Mouse (Mus musculus): ENCODE data around the gene Sord. TPM values are rescaled to one million over a fixed set of nuclear protein-coding genes. Genes with fewer than 3 reads are reported as not detected.
"Not testable (repeated sequence)": the region's sequence is repeated elsewhere in the genome, so short reads cannot be mapped to it uniquely, and the experiment has no call there.

The Sord gene
- 10 to 100 TPM in 11 of 26 experiments, 1 to 10 TPM in 15; 1.6 to 24.9 (median 7.9) TPM for total RNA-seq (2018; cell fraction: chromatin; rRNA removed)
- 100 to 1,000 TPM in 11 of 26 experiments, 10 to 100 TPM in 15; 36.2 to 155 (median 70.0) TPM for total RNA-seq (2018; cell fraction: cytosol; rRNA removed)
- total RNA-seq (2018; cell fraction: nucleus; rRNA removed) = 10 to 100 TPM; 11.4 to 54.3 (median 22.7) TPM
- 37.5 to 135 TPM (median 99.9 TPM) in 3 replicates for polyA plus RNA-seq (2018)

- H3K27ac ChIP-seq = peak within 1 kb of the TSS; percentile 66
- no peaks in the 10 kb centered on the region for H3K36me3 ChIP-seq (ENCODE audit: inconsistent target)
- peak within 1 kb of the TSS; percentile 84 for H3K4me3 ChIP-seq (ENCODE audit: inconsistent target)
- under 1% methylated on average over 29 of the region's 35 CpGs for WGBS (ENCODE audit: missing documents)
- H3K79me2 ChIP-seq (ENCODE audit: inconsistent target) = peaks cover 27% of the 10 kb centered on the region; the same call in 1 of the 2 replicates
Measured at GRCm38 (mm10) chr2:122234611-122235288, at the start of gene Sord. Gene Sord (plus strand): TSS chr2:122234749.

DNA sequence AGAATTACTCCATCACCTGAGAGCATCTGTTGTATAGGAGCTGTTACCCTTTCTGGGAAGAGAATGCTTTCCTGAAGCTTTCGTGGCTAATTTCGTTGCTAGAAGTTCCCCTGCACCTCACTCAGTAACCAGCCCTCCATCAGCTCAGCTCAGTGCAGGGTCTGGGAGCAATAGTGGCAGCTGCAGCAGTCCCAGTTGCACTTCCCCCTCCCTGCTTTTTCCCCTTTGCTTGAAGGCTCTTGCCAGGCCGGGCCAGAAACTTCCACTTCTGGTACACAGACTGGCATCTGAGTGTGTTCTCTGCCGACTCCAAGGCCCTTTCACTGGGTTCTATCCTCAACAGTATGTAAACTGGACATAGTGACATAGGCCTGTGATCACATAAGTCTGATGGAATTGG lies 49.5 kb upstream of the Sord start:
- 37% methylated on average over 4 of the region's 4 CpGs for WGBS (ENCODE audit: missing documents)
- Histone ChIP-seq H3K27ac (no peak overlapping the region), H3K4me3 (ENCODE audit: inconsistent target) (no peak overlapping the region), H3K79me2 (ENCODE audit: inconsistent target) (no peaks in the 10 kb centered on the region), H3K36me3 (ENCODE audit: inconsistent target) (no peaks in the 10 kb centered on the region)

DNA sequence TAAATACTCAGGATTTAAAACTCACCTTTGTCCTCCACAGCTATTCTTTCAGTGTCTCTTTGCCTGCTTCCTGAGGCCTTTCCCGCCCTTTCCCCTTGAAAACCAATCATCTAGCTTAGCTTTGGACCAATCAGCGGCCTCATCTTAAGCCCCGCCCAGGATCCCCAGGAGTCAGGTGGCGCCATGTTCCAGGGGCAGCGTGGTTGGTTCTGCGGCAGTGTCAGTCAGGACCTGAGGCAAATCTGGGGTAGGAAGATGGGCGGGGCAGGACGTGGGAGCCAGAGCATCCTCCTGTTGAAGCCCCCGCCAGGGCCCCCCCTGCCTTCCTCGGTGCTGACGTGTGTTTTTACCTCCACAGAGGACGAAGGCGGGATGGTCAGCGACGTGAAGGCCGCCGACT lies 48.4 kb upstream of the Sord start, which contains the start of the genes Patl2 and Terb2:
TSS of gene Patl2 (minus strand) at position 84 of the 400 bp plus-strand sequence.
TSS of gene Terb2 (plus strand) at position 167 of the 400 bp plus-strand sequence.
- no peak within 1 kb of the TSS for H3K27ac ChIP-seq
- no peaks in the 10 kb centered on the region for H3K79me2 ChIP-seq (ENCODE audit: inconsistent target)
- WGBS (ENCODE audit: missing documents) = 90% methylated on average over 15 of the region's 17 CpGs
- no peak within 1 kb of the TSS for H3K4me3 ChIP-seq (ENCODE audit: inconsistent target)
- H3K36me3 ChIP-seq (ENCODE audit: inconsistent target) = no peaks in the 10 kb centered on the region

DNA sequence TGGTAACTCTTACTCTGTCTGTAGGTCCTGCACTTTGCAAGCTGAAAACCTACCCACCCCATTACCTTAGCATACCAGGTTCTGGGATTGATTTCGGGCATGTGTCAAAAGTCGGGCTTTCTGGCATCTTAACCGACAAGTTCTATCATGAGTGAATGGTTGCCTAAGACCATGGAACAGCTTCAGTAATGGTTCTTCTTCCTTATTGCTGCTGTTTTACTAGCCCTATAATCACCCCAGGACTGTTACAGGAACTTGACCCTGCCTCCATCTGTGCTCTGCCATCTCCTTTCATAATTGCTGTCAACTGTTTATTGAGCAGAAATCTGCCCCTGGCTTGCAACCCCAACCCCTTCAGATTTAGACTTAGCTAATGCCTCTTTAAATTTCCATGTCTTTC lies 47.8 kb upstream of the Sord start:
- Histone ChIP-seq H3K79me2 (ENCODE audit: inconsistent target) (no peaks in the 10 kb centered on the region), H3K36me3 (ENCODE audit: inconsistent target) (no peaks in the 10 kb centered on the region), H3K4me3 (ENCODE audit: inconsistent target) (no peak overlapping the region), H3K27ac (no peak overlapping the region)
- WGBS (ENCODE audit: missing documents) = 84% methylated on average over 3 of the region's 3 CpGs

GRCm38 (mm10) chr2:122191849-122192248 lies 42.7 kb upstream of the Sord start:
- WGBS (ENCODE audit: missing documents) = 75% methylated on average over 3 of the region's 3 CpGs

DNA sequence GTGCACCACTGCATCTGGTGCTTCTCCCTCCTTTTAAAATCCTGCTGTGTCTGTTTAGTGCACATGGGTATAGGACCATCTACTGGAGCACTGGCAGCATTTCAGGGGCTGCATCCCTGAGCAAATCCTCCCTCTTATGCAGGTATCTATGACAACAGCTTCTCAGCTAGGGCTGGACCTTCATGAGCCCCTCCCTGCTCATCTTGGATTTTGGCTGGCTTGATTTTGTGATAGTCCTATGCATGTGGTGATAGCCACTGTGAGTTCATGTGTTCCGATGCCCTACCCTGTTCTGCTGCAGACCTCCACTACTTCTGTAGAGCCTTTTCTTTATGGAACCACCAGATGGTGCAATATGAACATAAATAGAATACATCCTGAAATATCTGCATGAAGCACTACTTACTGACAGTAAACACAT lies 40.0 kb upstream of the Sord start:
- 50% methylated on average over 1 of the region's 1 CpGs for WGBS (ENCODE audit: missing documents)
- no peak overlapping the region for H3K4me3 ChIP-seq (ENCODE audit: inconsistent target)
- H3K27ac ChIP-seq = no peak overlapping the region
- no peaks in the 10 kb centered on the region for H3K79me2 ChIP-seq (ENCODE audit: inconsistent target)
- no peaks in the 10 kb centered on the region for H3K36me3 ChIP-seq (ENCODE audit: inconsistent target)

More at GRCm38 (mm10) chr2:122191849-122192248, 42.7 kb upstream of the Sord start:
- no peaks in the 10 kb centered on the region for H3K36me3 ChIP-seq (ENCODE audit: inconsistent target)
- H3K4me3 ChIP-seq (ENCODE audit: inconsistent target) = no peak overlapping the region
- H3K79me2 ChIP-seq (ENCODE audit: inconsistent target) = no peaks in the 10 kb centered on the region
- no peak overlapping the region for H3K27ac ChIP-seq

DNA sequence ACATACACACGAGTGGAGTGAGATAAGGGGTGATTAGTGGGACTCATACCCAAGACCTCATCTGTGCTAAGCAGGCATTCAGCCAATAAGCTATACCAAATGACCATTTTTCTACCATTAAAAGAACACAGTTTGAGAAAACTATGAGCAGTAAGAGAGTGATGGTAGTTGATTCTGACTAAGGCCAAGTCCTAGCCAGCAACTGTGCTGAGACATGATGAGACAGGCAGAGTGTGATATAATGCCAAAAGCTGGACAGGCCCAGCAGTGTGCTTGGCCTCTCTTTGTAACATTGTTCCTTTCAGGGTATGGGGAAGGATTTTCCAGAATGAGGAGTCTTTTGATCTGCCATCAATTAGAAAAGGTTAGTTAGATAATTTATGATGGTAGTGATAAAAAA lies 33.0 kb upstream of the Sord start:
- 80% methylated on average over 1 of the region's 1 CpGs for WGBS (ENCODE audit: missing documents)
- H3K79me2 ChIP-seq (ENCODE audit: inconsistent target) = no peaks in the 10 kb centered on the region
- no peak overlapping the region for H3K4me3 ChIP-seq (ENCODE audit: inconsistent target)
- no peaks in the 10 kb centered on the region for H3K36me3 ChIP-seq (ENCODE audit: inconsistent target)
- H3K27ac ChIP-seq = no peak overlapping the region

DNA sequence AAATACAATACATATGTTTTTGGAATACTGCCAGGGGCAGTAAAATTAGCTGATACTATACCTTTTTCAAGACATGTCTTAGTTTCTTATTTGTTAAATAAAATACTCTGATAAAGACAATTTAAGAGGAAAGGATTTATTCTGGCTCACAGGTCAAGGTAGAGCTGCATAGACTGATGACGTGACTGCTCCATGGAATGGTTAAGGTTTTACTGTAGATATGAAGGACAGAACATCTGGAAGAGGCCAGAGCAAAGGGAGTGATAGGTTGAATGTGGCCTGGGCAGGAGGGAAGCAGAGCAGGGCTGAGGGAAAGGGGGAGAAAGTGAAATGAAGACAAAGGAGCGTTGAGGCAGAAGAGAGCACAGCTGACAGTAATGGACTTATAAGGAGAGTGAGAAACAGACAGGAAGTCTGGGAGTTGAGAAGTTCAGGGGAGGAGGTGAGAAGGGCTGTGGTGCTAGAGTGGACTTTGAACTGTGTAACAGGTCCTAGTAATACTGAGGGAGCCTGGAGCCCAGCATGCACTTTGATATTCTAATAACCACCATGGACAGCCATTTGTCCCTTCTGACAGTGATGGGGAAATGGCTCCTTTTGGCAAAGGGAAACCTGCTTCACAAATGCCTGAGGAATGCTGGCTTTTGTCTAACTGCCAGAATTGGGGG lies 28.0 kb upstream of the Sord start:
- Histone ChIP-seq H3K36me3 (ENCODE audit: inconsistent target) (no peaks in the 10 kb centered on the region), H3K79me2 (ENCODE audit: inconsistent target) (no peaks in the 10 kb centered on the region), H3K4me3 (ENCODE audit: inconsistent target) (no peak overlapping the region), H3K27ac (no peak overlapping the region)
- WGBS (ENCODE audit: missing documents) = 88% methylated on average over 2 of the region's 2 CpGs

DNA sequence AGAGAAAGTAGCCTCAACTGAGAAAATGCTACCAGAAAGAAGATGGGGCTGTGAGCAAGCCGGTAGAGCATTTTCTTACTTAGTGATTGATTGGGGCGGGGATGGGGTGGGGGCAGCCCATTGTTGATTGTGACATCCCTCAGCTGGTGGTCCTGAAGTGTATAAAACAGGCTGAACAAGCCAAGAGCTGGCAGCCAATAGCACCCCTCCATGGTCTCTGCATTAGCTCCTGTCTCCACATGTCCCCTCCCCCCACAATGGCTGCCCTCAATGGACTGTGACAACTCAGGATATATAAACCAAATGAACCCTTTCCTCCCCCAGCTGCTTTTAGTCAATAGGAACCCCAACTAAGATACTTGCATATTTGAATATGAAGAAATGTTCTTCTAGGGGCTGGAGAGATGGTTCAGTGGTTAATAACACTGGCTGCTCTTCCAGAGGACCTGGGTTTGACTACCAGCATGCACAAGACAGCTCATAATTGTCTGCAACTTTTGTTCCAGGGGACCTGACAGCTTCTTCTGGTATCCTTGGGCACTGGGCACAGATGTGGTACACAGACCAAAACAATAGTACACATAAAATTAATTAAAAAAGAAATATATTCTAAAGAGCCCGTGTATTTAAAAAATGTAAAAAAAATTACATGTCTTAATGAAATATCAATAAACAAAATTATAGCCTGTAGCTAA lies 23.9 kb upstream of the Sord start:
- no peak overlapping the region for H3K4me3 ChIP-seq (ENCODE audit: inconsistent target)
- 97% methylated on average over 3 of the region's 3 CpGs for WGBS (ENCODE audit: missing documents)
- no peaks in the 10 kb centered on the region for H3K79me2 ChIP-seq (ENCODE audit: inconsistent target)
- H3K27ac ChIP-seq = no peak overlapping the region
- no peaks in the 10 kb centered on the region for H3K36me3 ChIP-seq (ENCODE audit: inconsistent target)

DNA sequence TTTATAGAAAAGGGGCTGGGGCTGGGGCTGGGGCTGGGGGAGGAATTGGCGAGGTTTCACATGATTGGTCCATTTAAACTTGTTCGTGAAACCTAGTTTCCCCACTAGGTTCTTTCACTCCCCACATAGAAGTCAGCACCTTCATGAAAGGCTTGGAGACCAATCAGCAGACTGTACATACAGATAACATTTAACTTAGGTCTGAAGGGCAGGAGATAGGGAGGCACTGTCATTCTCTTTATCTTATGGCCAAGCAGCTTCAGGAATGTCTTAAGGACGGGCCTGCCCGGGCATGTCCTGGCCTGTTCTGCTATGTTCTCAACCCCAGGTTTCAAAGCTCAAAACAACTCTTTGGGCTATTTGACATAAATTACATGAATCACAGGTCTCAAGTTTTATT lies 17.5 kb upstream of the Sord start:
- WGBS (ENCODE audit: missing documents) = 88% methylated on average over 4 of the region's 4 CpGs
- not testable (repeated sequence) for H3K79me2 ChIP-seq (ENCODE audit: inconsistent target); H3K36me3 ChIP-seq (ENCODE audit: inconsistent target); H3K4me3 ChIP-seq (ENCODE audit: inconsistent target); H3K27ac ChIP-seq

GRCm38 (mm10) chr2:122218234-122218633 lies 16.3 kb upstream of the Sord start:
- H3K36me3 ChIP-seq (ENCODE audit: inconsistent target) = no peaks in the 10 kb centered on the region
- no peak overlapping the region for H3K27ac ChIP-seq
- no peaks in the 10 kb centered on the region for H3K79me2 ChIP-seq (ENCODE audit: inconsistent target)
- no peak overlapping the region for H3K4me3 ChIP-seq (ENCODE audit: inconsistent target)
- 12% methylated on average over 2 of the region's 2 CpGs for WGBS (ENCODE audit: missing documents)

- WGBS (ENCODE audit: missing documents) = 84% methylated on average over 4 of the region's 4 CpGs
- no peak overlapping the region for H3K27ac ChIP-seq
- H3K79me2 ChIP-seq (ENCODE audit: inconsistent target) = no peaks in the 10 kb centered on the region
- H3K36me3 ChIP-seq (ENCODE audit: inconsistent target) = no peaks in the 10 kb centered on the region
- no peak overlapping the region for H3K4me3 ChIP-seq (ENCODE audit: inconsistent target)
Measured at GRCm38 (mm10) chr2:122221378-122221777, 13.2 kb upstream of the Sord start.

- Histone ChIP-seq H3K79me2 (ENCODE audit: inconsistent target) (no peaks in the 10 kb centered on the region), H3K36me3 (ENCODE audit: inconsistent target) (no peaks in the 10 kb centered on the region), H3K4me3 (ENCODE audit: inconsistent target) (no peak overlapping the region), H3K27ac (no peak overlapping the region)
- 95% methylated on average over 5 of the region's 5 CpGs for WGBS (ENCODE audit: missing documents)
Measured at GRCm38 (mm10) chr2:122221798-122222197, 12.8 kb upstream of the Sord start.

DNA sequence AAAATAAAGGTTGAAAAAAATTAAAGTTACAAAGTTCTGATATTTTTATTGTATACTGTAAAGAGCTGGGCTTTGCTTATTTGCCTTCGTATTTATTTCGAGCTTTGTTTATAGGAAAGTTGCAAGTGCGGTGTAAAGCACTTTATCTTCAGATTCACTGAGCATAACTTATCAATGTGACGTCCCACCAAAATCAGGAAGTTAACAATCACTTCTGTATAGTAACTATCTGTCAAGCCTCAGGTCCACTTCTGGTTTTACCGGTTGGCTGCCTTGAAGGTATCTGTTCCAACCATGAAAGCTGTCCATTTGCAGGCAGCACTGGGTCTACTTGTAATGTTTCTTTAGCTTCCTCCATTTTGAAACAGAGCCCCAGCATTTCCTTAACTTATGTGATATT lies 12.3 kb upstream of the Sord start:
- no peak overlapping the region for H3K27ac ChIP-seq
- WGBS (ENCODE audit: missing documents) = 67% methylated on average over 5 of the region's 5 CpGs

DNA sequence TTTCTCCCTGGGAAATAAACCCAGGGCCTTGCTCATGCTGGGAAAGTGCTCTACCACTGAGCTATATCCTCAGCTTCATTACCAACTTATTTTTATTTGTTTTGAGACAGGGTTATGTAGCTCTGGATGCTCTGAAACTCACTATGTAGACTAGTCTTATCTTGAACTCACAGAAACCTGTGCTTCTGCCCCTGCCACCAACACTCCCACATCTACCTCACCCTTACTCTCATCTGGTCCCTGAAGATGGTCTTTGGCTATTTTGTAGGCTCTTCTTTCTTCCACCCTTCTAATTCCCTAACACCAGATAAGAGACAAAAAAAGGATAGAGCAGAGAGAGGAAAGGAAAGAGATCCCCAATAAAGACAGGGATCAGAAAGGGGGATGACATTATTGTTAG lies 10.9 kb upstream of the Sord start:
- H3K36me3 ChIP-seq (ENCODE audit: inconsistent target) = no peaks in the 10 kb centered on the region
- no peak overlapping the region for H3K27ac ChIP-seq
- no peak overlapping the region for H3K4me3 ChIP-seq (ENCODE audit: inconsistent target)
- H3K79me2 ChIP-seq (ENCODE audit: inconsistent target) = no peaks in the 10 kb centered on the region

More for the DNA sequence above, 12.3 kb upstream of the Sord start:
- H3K36me3 ChIP-seq (ENCODE audit: inconsistent target) = no peaks in the 10 kb centered on the region
- H3K79me2 ChIP-seq (ENCODE audit: inconsistent target) = no peaks in the 10 kb centered on the region
- H3K4me3 ChIP-seq (ENCODE audit: inconsistent target) = no peak overlapping the region

All from macrophage (primary cell).